Comparison of ENCODE assay signal across 10 mouse cellular contexts in the genomic region with DNA sequence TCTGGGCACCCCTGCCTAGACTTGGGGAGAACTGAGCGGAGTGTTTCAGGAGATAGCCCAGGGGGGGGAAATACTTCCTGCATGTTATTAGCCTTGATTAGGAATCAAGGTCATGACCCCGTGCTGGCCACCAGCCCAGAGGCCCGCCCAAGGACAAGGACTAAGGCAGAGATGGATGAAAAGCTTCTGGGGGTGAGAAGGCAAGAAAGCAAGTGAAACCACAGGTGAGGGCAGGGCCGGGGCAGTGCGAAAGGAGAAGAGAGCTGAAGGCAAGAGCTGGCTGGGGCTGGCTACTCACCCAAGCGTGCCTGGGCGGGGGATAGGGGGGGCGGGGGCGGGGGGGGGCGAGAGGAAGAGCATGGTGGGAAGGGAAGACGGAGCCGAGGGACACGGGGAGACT.
DNase-seq lines count a peak whose midpoint lies in the region; ATAC-seq lines count a peak whose summit lies in the region.
"Had no signal": no experiment of that assay in that cellular context is flagged by ENCODE, and none has a peak within 500 bp of the region (broad histone marks: within the 10 kb centered on the region; RNA-seq: fewer than 3 reads in every experiment).

No protein-coding gene starts in this region.

- no peak for DNase-seq in heart, adult 11 months
- DNase-seq in adrenal gland, postnatal 14 days, result peak; percentile 53
- DNase-seq in splenic B cell, adult 2 months (ENCODE audit: low read depth, low spot score), result peak; percentile 22
- DNase-seq in spleen, postnatal 14 days (ENCODE audit: low spot score in 2 of 2), result no peak
- DNase-seq in right cerebral cortex, adult 18-20 months, result no peak

- H3K27ac ChIP-seq in heart, embryonic 16.5 days (ENCODE audit: low read length), result no peak overlapping the region
- no peak overlapping the region for H3K27ac ChIP-seq in neural tube, embryonic 13.5 days (replicated peaks)
- H3K27ac ChIP-seq in neural tube, embryonic 15.5 days (replicated peaks), result no peak overlapping the region
- H3K27ac ChIP-seq: forebrain, embryonic 13.5 days; limb, embryonic 13.5 days had no signal

- 10% methylated on average over 8 of the region's 13 CpGs for WGBS in heart, embryonic 16.5 days
- WGBS in neural tube, embryonic 13.5 days, result 30% methylated on average over 11 of the region's 13 CpGs
- 34% methylated on average over 11 of the region's 13 CpGs for WGBS in neural tube, embryonic 15.5 days

- peak overlapping the region; percentile 42 for H3K4me2 ChIP-seq in heart, embryonic 16.5 days (ENCODE audit: low read depth, low read length)
- H3K4me2 ChIP-seq in neural tube, embryonic 13.5 days, result no peak overlapping the region
- H3K4me2 ChIP-seq in neural tube, embryonic 15.5 days, result no peak overlapping the region
- H3K4me2 ChIP-seq: forebrain, embryonic 13.5 days; limb, embryonic 13.5 days had no signal

- peaks cover 16% of the 10 kb centered on the region for H3K4me1 ChIP-seq in heart, embryonic 16.5 days (ENCODE audit: control insufficient read depth, insufficient read depth, low read length)
- H3K4me1 ChIP-seq in neural tube, embryonic 13.5 days (replicated peaks), result peaks cover 38% of the 10 kb centered on the region
- peaks cover 29% of the 10 kb centered on the region for H3K4me1 ChIP-seq in neural tube, embryonic 15.5 days

- ATAC-seq in heart, embryonic 16.5 days (replicated peaks; ENCODE audit: extremely low read depth, insufficient read depth, low FRiP score), result no peak
- ATAC-seq in neural tube, embryonic 13.5 days (ENCODE audit: low read depth), result peak; percentile 25; the same call in 1 of the 2 replicates
- ATAC-seq in neural tube, embryonic 15.5 days (ENCODE audit: low FRiP score), result no peak
- ATAC-seq: forebrain, embryonic 13.5 days had no signal

- no peak overlapping the region for H3K9ac ChIP-seq in heart, embryonic 16.5 days (ENCODE audit: low read length)
- no peak overlapping the region for H3K9ac ChIP-seq in neural tube, embryonic 13.5 days
- H3K9ac ChIP-seq in neural tube, embryonic 15.5 days (replicated peaks), result no peak overlapping the region
- H3K9ac ChIP-seq: forebrain, embryonic 13.5 days; limb, embryonic 13.5 days had no signal

- no peak overlapping the region for H3K4me3 ChIP-seq in heart, embryonic 16.5 days (ENCODE audit: low read length)
- H3K4me3 ChIP-seq in neural tube, embryonic 13.5 days, result no peak overlapping the region
- no peak overlapping the region for H3K4me3 ChIP-seq in neural tube, embryonic 15.5 days (replicated peaks)
- H3K4me3 ChIP-seq: forebrain, embryonic 13.5 days; limb, embryonic 13.5 days had no signal

- no peaks in the 10 kb centered on the region for H3K9me3 ChIP-seq in heart, embryonic 16.5 days (replicated peaks; ENCODE audit: control insufficient read depth, low read length)
- no peaks in the 10 kb centered on the region for H3K9me3 ChIP-seq in neural tube, embryonic 13.5 days
- no peaks in the 10 kb centered on the region for H3K9me3 ChIP-seq in neural tube, embryonic 15.5 days (replicated peaks)
- H3K9me3 ChIP-seq: forebrain, embryonic 13.5 days; limb, embryonic 13.5 days had no signal

- no peaks in the 10 kb centered on the region for H3K36me3 ChIP-seq in heart, embryonic 16.5 days (ENCODE audit: control insufficient read depth, insufficient read depth)
- no peaks in the 10 kb centered on the region for H3K36me3 ChIP-seq in neural tube, embryonic 13.5 days
- H3K36me3 ChIP-seq in neural tube, embryonic 15.5 days, result no peaks in the 10 kb centered on the region
- no peaks in the 10 kb centered on the region for H3K36me3 ChIP-seq in splenic B cell, adult 2 months (ENCODE audit: control insufficient read depth, insufficient read depth, low read length, poor library complexity, severe bottlenecking)
- H3K36me3 ChIP-seq: limb, embryonic 13.5 days had no signal

- peaks cover 14% of the 10 kb centered on the region for H3K27me3 ChIP-seq in heart, embryonic 16.5 days (ENCODE audit: control insufficient read depth, insufficient read depth, low read length)
- H3K27me3 ChIP-seq in neural tube, embryonic 13.5 days, result peaks cover 83% of the 10 kb centered on the region
- H3K27me3 ChIP-seq in neural tube, embryonic 15.5 days (replicated peaks), result peaks cover 75% of the 10 kb centered on the region
- no peaks in the 10 kb centered on the region for H3K27me3 ChIP-seq in splenic B cell, adult 2 months (ENCODE audit: control insufficient read depth, insufficient read depth, low read length, poor library complexity, severe bottlenecking)

Comparison
In these comparisons a context has a peak if more than half of its experiments do, and no peak if none do; other contexts are left out.
1. DNase-seq: peak in adrenal gland, postnatal 14 days (single experiment) and splenic B cell, adult 2 months (single experiment); none in heart, adult 11 months (single experiment), spleen, postnatal 14 days (0 of 2) and right cerebral cortex, adult 18-20 months (single experiment).